Mouse (Mus musculus) embryonic fibroblast, embryonic 13.5 days (primary cell): ENCODE results near the gene Gm14325. TPM values are rescaled to one million over a fixed set of nuclear protein-coding genes. Genes with fewer than 3 reads are reported as not detected.
"Not testable (repeated sequence)": the region's sequence is repeated elsewhere in the genome, so short reads cannot be mapped to it uniquely, and the experiment has no call there.

ENCODE experiments used
- H3K27ac ChIP-seq: 2 replicates; pipeline ENCODE4 v1.5.1; 2012; ENCODE audit warnings: low read length, control low read depth, inconsistent platforms; ENCODE audit not compliant: insufficient read depth
- H3K4me1 ChIP-seq: 2 replicates; pipeline ENCODE4 v1.6.1; 2011; ENCODE audit warnings: low read length; ENCODE audit not compliant: control insufficient read depth, insufficient read depth
- H3K4me3 ChIP-seq: 2 replicates; pipeline ENCODE4 v1.5.1; 2011; ENCODE audit warnings: mild to moderate bottlenecking, control low read depth, low read length; ENCODE audit not compliant: insufficient read depth
- POLR2A ChIP-seq: IDR thresholded peaks from 2 replicates; pipeline ENCODE4 v1.6.1; 2011; ENCODE audit warnings: low read depth, mild to moderate bottlenecking, control low read depth, low read length, moderate library complexity
- polyA plus RNA-seq: library from polyadenylated mRNA; stranded (reverse); fragments of >200 nt; gene quantifications from 2 replicates; pipeline ENCODE4 v1.2.4, GENCODE M21; 2011; ENCODE audit warnings: low read depth; ENCODE audit not compliant: missing spikeins, insufficient read length

Gm14325 gene
- 65.0 and 81.6 TPM in 2 replicates for polyA plus RNA-seq

GRCm38 (mm10) chr2:177839901-177840663 lies at the start of gene Gm14325:
Gene Gm14325, minus strand, starts transcription at chr2:177840336.
- 0 out of 2 replicates have a peak, but pooled peaks have one; percentile 20 for TF ChIP-seq POLR2A
- peak within 1 kb of the TSS; percentile 62 for H3K4me3 ChIP-seq
- not testable (repeated sequence) for H3K27ac ChIP-seq, H3K4me1 ChIP-seq

DNA sequence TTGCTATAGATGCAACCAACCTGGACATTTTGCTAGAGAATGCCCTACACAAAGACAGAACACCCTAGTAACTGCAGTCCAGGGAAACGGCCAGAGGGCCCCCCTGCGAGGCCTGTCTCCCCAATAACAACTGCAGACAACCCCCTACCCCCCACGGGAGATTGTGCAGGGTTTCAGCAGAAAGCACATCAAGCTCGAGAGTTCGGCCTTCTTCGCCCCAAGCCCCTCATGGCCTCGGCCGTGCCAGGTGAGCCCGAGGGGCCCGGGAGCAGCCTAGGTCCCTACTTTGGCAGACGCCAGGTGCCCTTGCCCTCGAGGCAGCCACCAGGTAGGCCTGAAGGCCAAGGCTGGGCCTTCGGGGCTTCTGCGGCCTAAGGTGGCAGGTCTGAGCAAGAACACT lies 47.6 kb upstream of the Gm14325 start:
- not testable (repeated sequence) for H3K4me3 ChIP-seq, H3K27ac ChIP-seq

DNA sequence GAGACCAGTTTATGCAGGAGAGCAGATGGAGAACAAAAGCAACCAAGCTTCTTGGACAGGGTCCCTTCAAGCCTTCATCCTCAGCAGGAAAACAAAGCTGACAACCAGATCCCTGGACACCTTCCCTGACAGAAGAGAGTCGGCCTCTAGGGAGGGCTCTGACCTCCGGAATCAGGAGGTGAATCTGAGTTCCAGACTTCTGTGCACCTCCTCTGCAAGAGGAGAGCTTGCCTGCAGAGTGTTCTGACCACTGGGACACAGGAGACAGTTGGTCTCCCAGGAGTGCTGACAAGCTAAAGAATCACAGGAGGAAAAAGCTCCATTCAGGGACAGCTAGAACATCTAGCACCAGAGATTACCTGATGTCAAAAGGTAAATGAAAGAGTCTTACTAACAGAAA lies 22.1 kb upstream of the Gm14325 start:
- H3K4me1 ChIP-seq, H3K27ac ChIP-seq, H3K4me3 ChIP-seq: not testable (repeated sequence)

More for the DNA sequence above, 47.6 kb upstream of the Gm14325 start:
- not testable (repeated sequence) for H3K4me1 ChIP-seq

- H3K4me1 ChIP-seq, H3K27ac ChIP-seq, H3K4me3 ChIP-seq: not testable (repeated sequence)
These were observed 3.5 kb upstream of the Gm14325 start for GRCm38 (mm10) chr2:177843666-177844065.

DNA sequence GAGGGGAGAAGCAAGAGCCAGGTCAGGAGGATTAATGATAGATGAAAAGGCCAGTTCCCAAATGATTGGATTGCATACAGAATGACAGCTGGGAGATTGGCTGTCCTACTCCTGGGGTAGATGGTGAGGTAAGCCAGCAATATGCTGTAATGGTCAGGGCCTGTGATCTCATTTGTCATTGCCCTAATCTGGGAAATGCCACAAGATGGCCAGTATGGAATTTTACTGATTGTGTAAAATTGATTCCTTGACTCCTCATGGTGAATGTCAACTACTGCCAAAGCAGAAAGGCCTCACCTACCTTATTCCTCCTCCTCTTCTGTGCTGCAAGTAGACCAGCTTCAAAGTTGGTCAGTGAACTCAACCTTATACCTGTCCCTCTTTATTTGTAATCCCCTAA lies 3.4 kb downstream of the Gm14325 start:
- H3K4me3 ChIP-seq, H3K27ac ChIP-seq, H3K4me1 ChIP-seq: not testable (repeated sequence)

DNA sequence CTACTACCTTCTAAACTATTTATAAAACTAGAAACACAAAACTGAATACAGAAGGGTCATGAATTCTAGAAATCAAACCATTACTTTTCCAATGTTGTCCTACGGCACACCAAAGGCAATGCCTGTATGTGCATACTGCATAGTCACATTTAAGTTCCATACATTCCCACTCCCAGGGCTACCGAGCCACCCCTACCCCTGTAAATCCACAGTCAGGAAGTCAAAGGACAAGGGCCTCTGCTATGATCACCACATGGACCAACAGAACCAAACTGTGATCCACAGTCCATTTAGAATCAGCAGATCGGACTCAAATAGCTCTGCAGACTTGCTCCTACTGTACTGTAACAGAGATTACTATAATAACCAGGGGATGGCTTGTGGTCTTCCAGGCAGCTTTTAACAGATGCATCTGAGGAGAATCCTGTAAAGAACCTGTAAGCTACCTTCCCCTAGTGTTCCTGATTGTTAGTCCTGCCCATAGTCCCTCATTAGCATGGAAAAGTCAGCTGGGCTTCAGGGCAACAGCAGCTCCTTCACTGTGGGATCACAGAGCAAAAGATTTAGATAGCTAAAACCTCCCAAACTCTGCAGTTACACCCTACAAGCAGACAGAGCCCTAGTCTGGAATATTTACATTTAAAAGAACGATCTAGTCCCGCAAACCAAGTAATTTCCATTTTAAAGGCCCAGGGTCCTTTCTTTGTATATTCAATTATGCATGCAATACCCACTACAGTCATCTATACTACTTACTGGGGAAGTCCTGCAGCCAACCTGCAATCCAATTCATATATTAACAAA lies 4.2 kb downstream of the Gm14325 start:
- H3K4me3 ChIP-seq, H3K4me1 ChIP-seq, H3K27ac ChIP-seq: not testable (repeated sequence)

- not testable (repeated sequence) for H3K4me3 ChIP-seq, H3K27ac ChIP-seq, H3K4me1 ChIP-seq
These were observed 18.2 kb downstream of the Gm14325 start for GRCm38 (mm10) chr2:177821952-177822351.

DNA sequence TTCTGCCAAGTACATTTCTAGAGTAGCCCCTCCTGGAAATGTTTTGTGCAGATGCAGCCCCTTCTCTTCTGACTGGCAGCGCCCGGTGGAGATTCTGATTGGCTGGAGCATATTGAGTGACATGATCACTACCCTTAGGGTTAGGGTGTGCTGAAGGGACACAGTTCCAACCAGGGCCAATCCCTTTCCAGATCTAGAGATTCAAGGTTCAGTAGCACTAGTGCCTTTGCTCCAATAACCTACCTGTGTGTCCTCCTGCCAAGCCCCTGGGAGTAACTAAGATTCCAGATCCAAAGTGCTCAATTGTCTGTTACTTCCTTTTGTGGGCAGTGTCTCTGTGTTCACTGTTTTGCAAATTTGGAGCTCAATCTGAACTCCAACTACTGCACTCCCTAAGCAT lies 34.0 kb downstream of the Gm14325 start:
- H3K4me3 ChIP-seq, H3K4me1 ChIP-seq, H3K27ac ChIP-seq: not testable (repeated sequence)

GRCm38 (mm10) chr2:177787351-177787750 lies 52.8 kb downstream of the Gm14325 start:
- not testable (repeated sequence) for H3K4me3 ChIP-seq

More at GRCm38 (mm10) chr2:177787351-177787750, 52.8 kb downstream of the Gm14325 start:
- H3K27ac ChIP-seq, H3K4me1 ChIP-seq: not testable (repeated sequence)

Other genes starting within 250 kb of the Gm14325 start
- 4.3 and 5.5 TPM in 2 replicates for gene Gm14322, start 81.0 kb downstream of the Gm14325 start, polyA plus RNA-seq
- 3.0 and 3.4 TPM in 2 replicates for gene Gm14327, start 56.8 kb upstream of the Gm14325 start, polyA plus RNA-seq
- 1.5 TPM in 1 of 2 replicates, not detected in the other for gene Zfp972, start 85.3 kb upstream of the Gm14325 start, polyA plus RNA-seq
- gene Gm14326, start 117.0 kb upstream of the Gm14325 start, polyA plus RNA-seq = 15.4 and 18.0 TPM in 2 replicates
- 8.3 and 10.7 TPM in 2 replicates for gene Zfp971, start 182.9 kb upstream of the Gm14325 start, polyA plus RNA-seq
- 6.9 and 7.8 TPM in 2 replicates for gene Zfp931, start 238.1 kb upstream of the Gm14325 start, polyA plus RNA-seq